Mouse (Mus musculus): ENCODE results near the gene Ank3. TPM values are rescaled to one million over a fixed set of nuclear protein-coding genes. Genes with fewer than 3 reads are reported as not detected.

Gene Ank3
- total RNA-seq, 1 experiment from 2014 or later, result 19.4 TPM

DNA sequence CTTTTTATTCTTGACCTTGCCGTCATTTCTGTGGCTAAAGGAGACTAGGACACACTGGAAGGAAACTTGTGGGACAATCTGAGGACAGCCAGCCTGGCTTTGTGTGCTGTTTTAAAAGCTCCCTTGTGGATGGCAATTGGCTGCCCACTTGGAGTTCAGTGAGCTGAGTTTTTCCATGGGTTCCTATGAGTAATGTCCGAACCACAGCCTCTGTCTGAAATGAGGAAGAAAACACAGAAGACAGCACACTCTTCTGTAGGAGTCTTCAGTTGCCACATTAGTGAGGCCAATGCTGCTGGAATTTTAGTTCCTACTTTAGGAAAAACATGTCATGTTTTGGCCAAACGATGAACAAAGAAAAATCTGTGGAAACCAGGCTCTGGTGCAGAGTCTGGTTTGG lies 380.7 kb downstream of the Ank3 start:
- no peak for DNase-seq

GRCm38 (mm10) chr10:69781491-69781890 lies 382.9 kb downstream of the Ank3 start:
- DNase-seq, result peak; percentile 78

DNA sequence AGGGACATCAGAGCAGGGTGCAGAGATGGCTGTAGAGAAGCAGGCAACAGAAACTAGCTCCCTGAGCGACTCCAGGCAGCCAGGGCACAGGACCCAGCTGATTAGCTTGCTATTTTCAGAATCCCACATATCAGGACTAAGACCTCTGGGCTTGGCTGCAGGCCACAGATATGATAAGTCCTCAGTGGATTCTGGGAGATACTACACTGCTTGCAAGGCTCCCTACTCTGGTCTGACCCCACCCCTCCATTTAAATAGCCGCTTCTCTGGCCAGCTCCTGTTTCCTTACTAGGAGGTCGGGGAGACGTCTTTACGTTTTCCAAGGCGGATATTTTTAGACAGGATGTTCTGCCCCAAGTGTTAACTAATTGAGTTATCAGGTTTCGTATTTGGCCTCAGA lies 386.7 kb downstream of the Ank3 start:
- no peak for DNase-seq

DNA sequence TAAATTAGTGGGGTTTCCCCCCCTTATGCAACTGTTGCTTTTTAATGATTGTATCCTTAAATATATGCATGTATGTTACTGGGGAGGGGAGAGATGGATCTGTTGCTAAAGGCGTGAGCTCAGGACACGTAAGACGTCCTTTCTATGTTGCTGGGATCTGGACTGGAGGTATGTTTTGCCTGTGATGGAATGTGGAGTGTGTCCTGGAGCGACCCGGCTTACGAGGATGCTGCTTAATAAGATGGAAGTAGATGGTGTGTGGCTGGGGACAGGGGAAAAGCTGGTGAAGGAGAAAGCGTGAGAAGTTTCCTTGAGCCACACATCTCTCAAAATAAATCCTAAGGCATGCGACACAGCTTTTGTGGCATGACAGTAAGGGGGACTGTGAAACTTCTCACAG lies 387.1 kb downstream of the Ank3 start:
- DNase-seq, result no peak

GRCm38 (mm10) chr10:69786220-69786993 lies 387.8 kb downstream of the Ank3 start:
- DNase-seq, result no peak

GRCm38 (mm10) chr10:69787379-69787778 lies 388.8 kb downstream of the Ank3 start:
- DNase-seq, result no peak

DNA sequence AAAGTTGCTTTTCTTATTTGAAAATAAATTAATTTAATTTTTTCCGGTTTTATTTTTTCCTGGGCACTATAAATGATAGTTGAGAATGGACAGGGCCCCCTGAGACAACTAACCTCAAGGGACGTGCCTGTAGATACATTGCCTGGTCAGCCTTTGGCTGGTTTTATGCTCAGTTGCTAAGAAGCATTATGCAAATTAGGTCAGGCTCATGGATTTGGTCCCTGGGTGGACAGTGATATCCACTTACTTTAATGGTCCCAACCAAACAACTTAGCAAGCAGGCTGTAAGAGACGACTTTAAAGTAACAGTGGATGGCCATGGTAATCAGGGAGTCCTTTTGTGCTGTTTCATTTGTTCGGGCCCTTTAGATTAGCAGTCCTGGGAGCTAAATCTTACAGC lies 392.0 kb downstream of the Ank3 start:
- DNase-seq, result no peak

- DNase-seq, result no peak
Observed at GRCm38 (mm10) chr10:69791951-69792350, 393.4 kb downstream of the Ank3 start.

- DNase-seq, result no peak
Observed at GRCm38 (mm10) chr10:69792400-69792799, 393.8 kb downstream of the Ank3 start.

DNA sequence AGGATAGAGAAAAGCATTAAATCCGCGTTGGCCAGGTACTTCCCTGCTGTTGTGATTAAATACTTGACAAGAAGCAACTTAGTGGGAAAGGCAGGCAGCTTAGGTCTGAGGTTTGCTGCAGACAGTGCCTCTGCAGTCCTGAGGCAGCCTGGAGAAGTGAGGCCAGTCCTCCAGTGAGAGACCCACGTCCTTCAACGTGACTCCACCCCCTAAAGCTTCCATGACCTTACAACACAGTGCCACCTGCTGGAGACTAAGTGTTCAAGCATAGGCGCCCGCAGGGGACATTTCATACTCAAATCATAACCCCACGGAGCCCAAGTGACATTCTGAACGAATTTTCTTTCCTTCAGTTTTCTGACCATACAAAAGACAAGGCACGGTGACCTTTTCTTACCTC lies 394.5 kb downstream of the Ank3 start:
- peak; percentile 81 for DNase-seq

DNA sequence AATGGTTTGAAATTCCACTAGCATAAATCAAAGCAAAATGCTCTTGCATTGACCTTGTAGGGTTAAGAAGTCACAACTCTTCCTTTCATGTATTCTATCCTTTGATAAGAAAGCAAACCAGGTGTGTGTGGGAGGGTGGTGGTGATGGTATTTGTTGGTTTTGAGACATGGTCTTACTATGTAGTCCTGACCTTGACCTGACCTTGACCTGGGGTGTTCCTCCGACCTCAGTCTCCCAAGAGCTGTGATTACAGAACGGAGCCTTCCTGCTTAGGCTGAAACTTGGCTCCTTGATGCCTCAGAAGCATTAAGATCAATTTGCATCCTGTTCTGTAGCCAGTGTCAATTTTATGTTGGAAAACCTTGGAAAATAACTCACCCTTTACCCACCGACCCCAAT lies 397.1 kb downstream of the Ank3 start:
- no peak for DNase-seq

DNA sequence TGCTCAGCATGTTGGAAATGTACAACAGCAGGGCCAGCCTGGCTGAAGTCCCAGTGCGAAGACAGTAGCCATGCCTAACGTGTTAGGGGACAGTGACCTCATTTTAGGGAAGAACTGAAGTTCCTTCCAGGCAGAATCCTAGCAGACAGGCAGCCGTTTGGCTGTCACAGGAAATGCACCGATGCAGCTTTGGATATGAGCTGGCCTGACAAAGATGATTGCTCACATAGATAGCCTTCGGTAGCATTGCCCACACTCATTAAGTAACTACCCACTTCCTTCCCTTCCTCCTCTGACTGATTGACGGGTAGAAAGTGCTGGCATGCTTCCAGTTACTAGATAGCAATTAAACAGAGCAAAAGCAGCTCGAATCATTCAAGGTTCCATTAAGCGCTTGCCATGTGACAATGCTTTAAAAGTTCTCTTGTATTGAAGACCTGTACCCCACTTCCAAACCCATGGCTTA lies 397.9 kb downstream of the Ank3 start:
- no peak for DNase-seq

DNA sequence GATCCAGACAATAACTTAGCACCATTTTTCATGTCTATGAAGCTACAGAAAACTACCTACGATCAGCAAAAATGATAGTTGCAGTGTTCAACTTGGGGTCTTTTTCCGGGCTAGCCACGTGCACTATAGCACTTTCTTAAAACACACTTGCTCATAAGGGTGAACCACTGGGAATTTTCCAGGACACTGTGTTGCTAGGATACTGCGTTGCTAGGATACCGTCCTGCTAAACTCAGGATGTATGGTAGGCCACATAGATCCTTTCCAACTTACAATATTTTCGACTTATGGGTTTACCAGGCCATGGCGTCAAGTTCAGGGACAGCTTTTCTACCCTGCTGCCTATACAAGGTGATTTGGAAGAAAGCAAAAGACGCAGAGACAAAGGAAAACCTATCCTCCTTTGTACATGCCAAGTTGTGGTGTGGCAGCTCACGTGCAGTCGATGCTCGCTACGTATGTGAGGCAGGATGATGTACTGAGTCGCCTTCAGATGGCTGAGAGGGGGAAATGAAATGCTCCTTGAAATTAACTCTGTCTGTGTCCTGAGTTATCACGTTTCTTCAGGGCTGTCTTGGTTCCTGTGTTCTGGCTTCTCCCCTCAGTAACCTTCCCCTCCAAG lies 404.7 kb downstream of the Ank3 start:
- DNase-seq, result no peak

DNA sequence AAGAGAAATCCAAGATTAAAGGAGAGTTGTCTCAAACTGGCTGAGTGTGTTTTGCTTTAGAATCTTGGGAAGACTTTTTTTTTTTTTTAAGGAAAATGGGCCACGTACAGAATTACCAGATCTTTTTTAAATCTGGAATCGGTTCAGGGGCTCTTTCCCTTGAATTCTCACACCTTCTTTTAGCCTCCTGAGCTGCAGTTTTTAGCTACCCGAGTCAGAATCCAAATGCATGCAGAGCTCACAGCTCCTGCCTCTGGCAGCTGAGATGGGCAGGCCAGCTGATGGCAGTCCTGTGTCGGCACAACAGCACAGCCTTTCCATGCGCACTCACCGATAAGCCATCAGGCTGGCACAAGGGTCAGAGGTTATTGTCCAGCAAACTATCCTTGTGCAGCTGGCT lies 406.0 kb downstream of the Ank3 start:
- DNase-seq, result no peak

DNA sequence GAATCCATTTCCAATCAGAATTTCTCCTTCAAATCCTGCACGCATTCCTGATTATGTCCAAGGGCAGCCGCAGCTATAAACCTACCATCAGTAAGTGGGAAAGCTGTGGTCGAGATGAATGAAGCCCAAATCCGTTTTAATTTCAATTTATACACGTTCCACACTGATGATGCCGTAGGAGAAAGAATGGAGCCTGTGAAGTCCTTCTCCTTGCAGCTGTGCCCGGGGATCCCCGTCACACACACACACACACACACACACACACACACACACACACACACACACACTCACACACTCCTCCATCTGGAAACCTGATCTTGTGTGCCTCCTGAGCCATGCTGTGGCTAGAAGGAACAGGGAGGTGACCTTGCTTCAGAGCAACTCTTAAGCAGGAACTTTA lies 412.2 kb downstream of the Ank3 start:
- DNase-seq, result no peak

- no peak for DNase-seq
Observed at GRCm38 (mm10) chr10:69813823-69814522, 415.4 kb downstream of the Ank3 start.

DNA sequence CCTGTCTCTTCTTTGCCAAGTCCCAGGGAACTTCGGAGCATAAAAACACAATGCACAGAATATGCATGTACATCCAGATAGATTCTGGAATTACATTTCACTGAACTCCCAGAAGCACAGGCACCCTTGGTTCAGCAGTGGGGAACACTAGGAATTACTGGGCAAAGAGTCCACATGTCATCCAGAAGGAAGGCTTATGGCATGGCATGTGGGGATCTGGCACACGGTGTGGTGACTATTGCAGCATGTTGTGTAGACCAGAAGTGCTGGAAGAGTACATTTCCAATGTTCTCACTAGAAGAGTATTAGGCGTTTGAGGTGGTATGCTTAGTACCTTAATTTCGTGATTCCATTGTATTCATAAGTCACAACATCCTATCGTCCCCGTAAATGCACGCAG lies 422.7 kb downstream of the Ank3 start:
- DNase-seq, result no peak

GRCm38 (mm10) chr10:69828770-69829169 lies 430.2 kb downstream of the Ank3 start:
- DNase-seq, result no peak

DNA sequence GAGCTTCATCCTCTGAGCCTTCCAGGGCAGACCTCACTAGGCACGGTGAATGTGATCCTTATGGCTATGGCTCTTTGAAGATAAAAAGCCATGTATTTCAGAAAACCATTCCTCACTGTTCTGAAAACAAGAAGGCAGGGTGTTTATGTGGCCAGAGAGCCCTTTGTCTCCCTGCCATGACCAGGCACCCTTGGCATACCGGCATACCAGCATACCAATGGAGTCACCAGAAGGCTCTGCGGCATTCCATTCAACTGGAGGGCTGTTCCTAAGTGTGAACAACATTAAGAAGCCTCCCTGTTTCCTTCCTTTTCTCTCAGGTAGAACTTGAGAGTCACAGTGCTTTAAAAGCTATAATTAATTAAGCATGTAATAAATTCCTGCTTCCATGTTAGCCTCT lies 430.7 kb downstream of the Ank3 start:
- DNase-seq, result peak; percentile 16

DNA sequence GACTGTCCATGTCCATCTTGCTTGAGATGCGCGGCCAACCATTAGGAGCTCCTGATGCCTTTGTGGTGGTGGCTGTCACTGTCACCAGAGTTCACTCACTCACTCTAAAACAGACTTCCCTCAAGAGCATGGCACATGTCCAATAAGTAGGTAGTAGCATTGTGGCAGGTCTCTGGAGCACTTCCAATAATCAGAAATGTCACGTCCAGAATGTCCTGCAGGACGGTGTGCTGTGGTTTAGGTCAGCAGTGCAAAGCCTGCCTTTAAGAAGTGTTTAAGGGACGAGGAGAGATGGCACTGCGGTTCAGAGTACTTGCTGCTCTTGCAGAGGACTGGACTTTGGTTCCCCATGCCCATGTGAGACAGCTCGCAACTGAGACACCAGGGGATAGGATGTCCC lies 433.0 kb downstream of the Ank3 start:
- DNase-seq, result no peak

- no peak for DNase-seq
Observed at GRCm38 (mm10) chr10:69832241-69832640, 433.7 kb downstream of the Ank3 start.

DNA sequence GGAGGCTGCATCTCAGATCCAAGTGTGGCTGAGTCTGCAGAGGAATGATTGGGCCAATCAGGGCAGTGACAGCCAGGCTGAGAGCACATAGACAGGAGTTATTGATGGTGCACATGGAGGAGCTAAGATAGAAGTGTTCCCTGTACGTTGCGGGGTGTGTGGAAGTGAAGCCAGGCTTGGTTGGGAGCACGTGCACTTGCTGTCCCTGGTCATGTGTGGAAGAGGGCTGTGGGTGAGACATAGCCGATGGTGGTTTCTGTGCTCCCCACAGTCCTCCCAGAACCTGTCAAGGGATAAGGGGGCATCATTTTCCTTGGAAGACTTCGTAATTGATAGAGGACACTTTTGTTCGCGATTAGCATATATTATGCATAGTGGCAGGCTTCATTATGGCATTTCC lies 434.2 kb downstream of the Ank3 start:
- no peak for DNase-seq

DNA sequence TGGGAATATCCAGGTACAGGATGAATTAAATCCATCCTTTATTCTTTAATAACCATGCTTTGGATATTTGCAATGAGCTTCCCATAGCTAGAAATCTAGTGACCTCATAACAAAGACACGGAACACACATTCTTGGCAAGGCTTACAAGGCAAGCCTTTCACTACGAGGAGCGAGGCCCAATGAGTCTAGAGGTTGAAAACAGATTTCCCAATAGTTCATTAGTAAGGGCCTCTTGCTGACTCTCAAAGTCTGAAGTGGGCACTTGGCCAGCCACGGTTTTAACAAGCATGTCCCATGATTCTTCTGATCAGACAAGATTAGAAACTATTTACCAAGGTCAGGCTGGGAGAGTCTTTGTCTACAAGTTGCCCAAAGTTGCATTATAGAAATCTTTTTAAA lies 436.1 kb downstream of the Ank3 start:
- DNase-seq, result peak; percentile 82
